Mouse (Mus musculus) bone marrow, adult 2 months (tissue): Measurements from ENCODE around the gene Zfyve26. TPM values are rescaled to one million over a fixed set of nuclear protein-coding genes. Genes with fewer than 3 reads are reported as not detected.
A peak's percentile ranks its signal among the peaks of the same experiment; 100 is the strongest.

Experiments used
- H3K27ac ChIP-seq: fragments of 200-500 bp; 2 replicates; pipeline ENCODE4 v1.5.1; 2012; ENCODE audit warnings: low read depth, mild to moderate bottlenecking, control low read depth, inconsistent platforms, low read length; ENCODE audit not compliant: control insufficient read depth, poor library complexity, insufficient read depth
- H3K4me1 ChIP-seq: fragments of 200-500 bp; 2 replicates; pipeline ENCODE4 v1.6.1; 2011; ENCODE audit warnings: low read length; ENCODE audit not compliant: control insufficient read depth, insufficient read depth
- H3K4me3 ChIP-seq: fragments of 200-500 bp; replicated peaks from 2 replicates; pipeline ENCODE3; 2011; ENCODE audit warnings: mild to moderate bottlenecking, low read depth, low read length, control low read depth; ENCODE audit not compliant: control insufficient read depth
- CTCF ChIP-seq: fragments of 200-500 bp; IDR thresholded peaks from 2 replicates; pipeline ENCODE4 v1.5.1; 2011; ENCODE audit warnings: low read length, control low read depth; ENCODE audit not compliant: control insufficient read depth, insufficient read depth
- POLR2A ChIP-seq: fragments of 200-500 bp; IDR thresholded peaks from 2 replicates; pipeline ENCODE4 v1.6.1; 2011; ENCODE audit warnings: low read depth, mild to moderate bottlenecking, control low read depth, low read length, borderline replicate concordance; ENCODE audit not compliant: control insufficient read depth
- WGBS: fragments of 180-500 bp; shearing (Covaris S2); methylation state at CpG from one replicate; pipeline ENCODE4 v1.1.7; 2018; 5-methylcytosine and 5-hydroxymethylcytosine counted together
- polyA plus RNA-seq: library from polyadenylated mRNA; stranded (reverse); fragments of >200 nt; gene quantifications from 2 replicates; pipeline ENCODE4 v1.2.4, GENCODE M21; 2011; ENCODE audit warnings: low replicate concordance; ENCODE audit not compliant: missing spikeins, insufficient read depth, insufficient read length

Zfyve26 gene
- polyA plus RNA-seq, 1 experiment = 33.5 TPM

GRCm38 (mm10) chr12:79253294-79254053, 42.6 kb downstream of the Zfyve26 start:
- Histone ChIP-seq H3K4me3 (no peak overlapping the region), H3K4me1 (no peaks in the 10 kb centered on the region; the same call in none of the 2 replicates), H3K27ac (peak overlapping the region; percentile 94)
- 73% methylated on average over 9 of the region's 9 CpGs for WGBS
- TF ChIP-seq POLR2A = no peak
- no peak for TF ChIP-seq CTCF

- no peak overlapping the region for H3K27ac ChIP-seq
- WGBS = 79% methylated on average over 3 of the region's 3 CpGs
- H3K4me1 ChIP-seq = no peaks in the 10 kb centered on the region; the same call in 1 of the 2 replicates
- H3K4me3 ChIP-seq = no peak overlapping the region
- no peak for TF ChIP-seq CTCF
- TF ChIP-seq POLR2A = no peak
These were observed 48.0 kb downstream of the Zfyve26 start for GRCm38 (mm10) chr12:79248110-79248509.

GRCm38 (mm10) chr12:79242921-79243320, 53.2 kb downstream of the Zfyve26 start:
- H3K27ac ChIP-seq = no peak overlapping the region
- no peak overlapping the region for H3K4me3 ChIP-seq
- 77% methylated on average over 6 of the region's 6 CpGs for WGBS
- TF ChIP-seq CTCF (no peak), POLR2A (no peak)
- H3K4me1 ChIP-seq = no peaks in the 10 kb centered on the region

GRCm38 (mm10) chr12:79241985-79242384, 54.1 kb downstream of the Zfyve26 start:
- no peak overlapping the region for H3K27ac ChIP-seq
- 86% methylated on average over 2 of the region's 2 CpGs for WGBS
- TF ChIP-seq POLR2A = no peak
- TF ChIP-seq CTCF = no peak
- H3K4me3 ChIP-seq = no peak overlapping the region
- no peaks in the 10 kb centered on the region for H3K4me1 ChIP-seq

GRCm38 (mm10) chr12:79235485-79236080, 60.5 kb downstream of the Zfyve26 start:
- WGBS = 62% methylated on average over 11 of the region's 11 CpGs
- Histone ChIP-seq H3K27ac (peak overlapping the region; percentile 68; the same call in 1 of the 2 replicates), H3K4me1 (no peaks in the 10 kb centered on the region; the same call in 1 of the 2 replicates), H3K4me3 (no peak overlapping the region)
- TF ChIP-seq CTCF (no peak), POLR2A (no peak)

GRCm38 (mm10) chr12:79217511-79217910, 78.6 kb downstream of the Zfyve26 start:
- Histone ChIP-seq H3K4me3 (no peak overlapping the region), H3K4me1 (no peaks in the 10 kb centered on the region), H3K27ac (no peak overlapping the region)
- 71% methylated on average over 5 of the region's 5 CpGs for WGBS
- TF ChIP-seq CTCF (no peak), POLR2A (no peak)

GRCm38 (mm10) chr12:79211447-79211846, 84.7 kb downstream of the Zfyve26 start:
- no peak for TF ChIP-seq POLR2A
- no peak for TF ChIP-seq CTCF

GRCm38 (mm10) chr12:79208703-79209464, 87.2 kb downstream of the Zfyve26 start, which contains the start of gene Rdh12:
Gene Rdh12 (plus strand): TSS chr12:79208914.
- TF ChIP-seq CTCF (no peak), POLR2A (no peak)
- no peaks in the 10 kb centered on the region for H3K4me1 ChIP-seq
- under 1% methylated on average over 13 of the region's 13 CpGs for WGBS
- peak within 1 kb of the TSS; percentile 82 for H3K27ac ChIP-seq
- H3K4me3 ChIP-seq = peak within 1 kb of the TSS; percentile 80

More at GRCm38 (mm10) chr12:79211447-79211846, 84.7 kb downstream of the Zfyve26 start:
- Histone ChIP-seq H3K27ac (no peak overlapping the region), H3K4me3 (no peak overlapping the region), H3K4me1 (no peaks in the 10 kb centered on the region)
- 86% methylated on average over 8 of the region's 8 CpGs for WGBS
